Comparison of ENCODE assay signal across 8 mouse cellular contexts in genomic region chr15:89147024-89147423, GRCm38 (mm10). TPM values are rescaled to one million over a fixed set of nuclear protein-coding genes. Genes with fewer than 3 reads are reported as not detected.
DNase-seq lines count a peak whose midpoint lies in the region; ATAC-seq lines count a peak whose summit lies in the region.

No protein-coding gene starts in this region.

- intact Hi-C loops in heart, postnatal 36 days (cut with DNase I), result no loop called here

- ATAC-seq in lung, embryonic 15.5 days (ENCODE audit: borderline replicate concordance, extremely low read depth, low FRiP score, low TSS enrichment), result no peak
- no peak for ATAC-seq in limb, embryonic 12.5 days (ENCODE audit: insufficient number of reproducible peaks, insufficient read depth, low FRiP score, low TSS enrichment, low read depth)
- peak; percentile 53; the same call in 1 of the 2 replicates for ATAC-seq in neutrophil, adult 5-6 weeks (ENCODE audit: extremely low read depth, insufficient number of reproducible peaks, low FRiP score, poor library complexity, severe bottlenecking)
- no peak for ATAC-seq in megakaryocyte-erythroid progenitor cell, adult 5-6 weeks (replicated peaks; ENCODE audit: low FRiP score, low TSS enrichment, poor library complexity, severe bottlenecking)

- H3K27me3 ChIP-seq in lung, embryonic 15.5 days, result peaks cover 62% of the 10 kb centered on the region
- H3K27me3 ChIP-seq in limb, embryonic 12.5 days, result peaks cover 55% of the 10 kb centered on the region

- no peak overlapping the region for H3K9ac ChIP-seq in lung, embryonic 15.5 days
- H3K9ac ChIP-seq in limb, embryonic 12.5 days (replicated peaks), result no peak overlapping the region; the same call in 1 of the 2 replicates

- H3K9me3 ChIP-seq in lung, embryonic 15.5 days, result no peaks in the 10 kb centered on the region
- no peaks in the 10 kb centered on the region for H3K9me3 ChIP-seq in limb, embryonic 12.5 days

- peak overlapping the region; percentile 25; the same call in 1 of the 2 replicates for H3K4me3 ChIP-seq in lung, embryonic 15.5 days
- peak overlapping the region; percentile 34 for H3K4me3 ChIP-seq in limb, embryonic 12.5 days (replicated peaks)

- H3K27ac ChIP-seq in lung, embryonic 15.5 days, result no peak overlapping the region
- no peak overlapping the region for H3K27ac ChIP-seq in limb, embryonic 12.5 days

- DNase-seq in lung, postnatal 4 days, result no peak
- DNase-seq in cerebellum, postnatal 10 days, result peak; percentile 59 to 70
- DNase-seq in heart, postnatal 36 days, result peak; percentile 19 to 49
- DNase-seq in testis, postnatal 10 days (ENCODE audit: low spot score), result no peak

- 8% methylated on average over 16 of the region's 16 CpGs for WGBS in lung, embryonic 15.5 days
- 4% methylated on average over 15 of the region's 16 CpGs for WGBS in limb, embryonic 12.5 days

- H3K4me1 ChIP-seq in lung, embryonic 15.5 days, result peaks cover 42% of the 10 kb centered on the region
- H3K4me1 ChIP-seq in limb, embryonic 12.5 days (replicated peaks), result peaks cover 41% of the 10 kb centered on the region

- peak overlapping the region; percentile 51 for H3K4me2 ChIP-seq in lung, embryonic 15.5 days
- peak overlapping the region; percentile 98 for H3K4me2 ChIP-seq in limb, embryonic 12.5 days

- no peaks in the 10 kb centered on the region for H3K36me3 ChIP-seq in lung, embryonic 15.5 days
- H3K36me3 ChIP-seq in limb, embryonic 12.5 days, result no peaks in the 10 kb centered on the region; the same call in 1 of the 2 replicates

RNA-seq across cellular contexts. Expression of gene Mapk11, which starts 2.4 kb away (rescaled TPM):
- 10.0 and 12.6 TPM in 2 replicates for polyA plus RNA-seq in lung, embryonic 15.5 days (2015; fragmentation: Nextera tagmentation; extraction: Ambion mirVana)
- total RNA-seq in heart, postnatal 36 days (2021), result 1 to 10 TPM; 1.7 to 2.0 TPM
- 13.6 and 14.4 TPM in 2 replicates for polyA plus RNA-seq in limb, embryonic 12.5 days (2016; fragmentation: Nextera tagmentation; extraction: Ambion mirVana)
- total RNA-seq in neutrophil, adult 5-6 weeks (2017), result 47.4 and 48.7 TPM in 2 replicates
- 0.11 TPM in 1 of 2 replicates, not detected in the other for total RNA-seq in megakaryocyte-erythroid progenitor cell, adult 5-6 weeks (2014; fragmentation: Nextera tagmentation)
- 0.27 and 3.5 TPM in 2 replicates for total RNA-seq in megakaryocyte-erythroid progenitor cell, adult 5-6 weeks (2017)

RNA-seq across cellular contexts. Expression of gene Mapk12, which starts 6.5 kb away (rescaled TPM):
- 12.5 and 13.4 TPM in 2 replicates for polyA plus RNA-seq in lung, embryonic 15.5 days (2015; fragmentation: Nextera tagmentation; extraction: Ambion mirVana)
- total RNA-seq in heart, postnatal 36 days (2021), result 10 to 100 TPM; 21.5 to 23.7 TPM
- polyA plus RNA-seq in limb, embryonic 12.5 days (2016; fragmentation: Nextera tagmentation; extraction: Ambion mirVana), result 8.9 and 9.3 TPM in 2 replicates
- 6.9 and 9.0 TPM in 2 replicates for total RNA-seq in neutrophil, adult 5-6 weeks (2017)
- total RNA-seq in megakaryocyte-erythroid progenitor cell, adult 5-6 weeks (2014; fragmentation: Nextera tagmentation), result not detected in 2 replicates
- 2.1 TPM in 1 of 2 replicates, not detected in the other for total RNA-seq in megakaryocyte-erythroid progenitor cell, adult 5-6 weeks (2017)

RNA-seq across cellular contexts. Expression of gene Hdac10, which starts 18.5 kb away (rescaled TPM):
- polyA plus RNA-seq in lung, embryonic 15.5 days (2015; fragmentation: Nextera tagmentation; extraction: Ambion mirVana), result 21.7 and 24.3 TPM in 2 replicates
- total RNA-seq in heart, postnatal 36 days (2021), result 1 to 10 TPM; 7.1 to 7.4 TPM
- 15.0 and 15.2 TPM in 2 replicates for polyA plus RNA-seq in limb, embryonic 12.5 days (2016; fragmentation: Nextera tagmentation; extraction: Ambion mirVana)
- 53.8 and 58.4 TPM in 2 replicates for total RNA-seq in neutrophil, adult 5-6 weeks (2017)
- 25.6 and 32.8 TPM in 2 replicates for total RNA-seq in megakaryocyte-erythroid progenitor cell, adult 5-6 weeks (2014; fragmentation: Nextera tagmentation)
- total RNA-seq in megakaryocyte-erythroid progenitor cell, adult 5-6 weeks (2017), result 15.6 and 20.1 TPM in 2 replicates

RNA-seq across cellular contexts. Expression of gene Tubgcp6, which starts 24.1 kb away (rescaled TPM):
- polyA plus RNA-seq in lung, embryonic 15.5 days (2015; fragmentation: Nextera tagmentation; extraction: Ambion mirVana), result 14.5 and 15.4 TPM in 2 replicates
- total RNA-seq in heart, postnatal 36 days (2021), result 1 to 10 TPM; 8.6 to 8.8 TPM
- polyA plus RNA-seq in limb, embryonic 12.5 days (2016; fragmentation: Nextera tagmentation; extraction: Ambion mirVana), result 22.7 and 24.8 TPM in 2 replicates
- 47.3 and 49.6 TPM in 2 replicates for total RNA-seq in neutrophil, adult 5-6 weeks (2017)
- 34.1 and 39.1 TPM in 2 replicates for total RNA-seq in megakaryocyte-erythroid progenitor cell, adult 5-6 weeks (2014; fragmentation: Nextera tagmentation)
- 14.7 and 22.4 TPM in 2 replicates for total RNA-seq in megakaryocyte-erythroid progenitor cell, adult 5-6 weeks (2017)

RNA-seq across cellular contexts. Expression of gene Plxnb2, which starts 33.6 kb away (rescaled TPM):
- 123 and 128 TPM in 2 replicates for polyA plus RNA-seq in lung, embryonic 15.5 days (2015; fragmentation: Nextera tagmentation; extraction: Ambion mirVana)
- 100 to 1,000 TPM in 1 of 2 experiments, 10 to 100 TPM in 1; 92.4 to 100 TPM for total RNA-seq in heart, postnatal 36 days (2021)
- 157 and 170 TPM in 2 replicates for polyA plus RNA-seq in limb, embryonic 12.5 days (2016; fragmentation: Nextera tagmentation; extraction: Ambion mirVana)
- 15.7 and 18.9 TPM in 2 replicates for total RNA-seq in neutrophil, adult 5-6 weeks (2017)
- 2.3 and 3.6 TPM in 2 replicates for total RNA-seq in megakaryocyte-erythroid progenitor cell, adult 5-6 weeks (2014; fragmentation: Nextera tagmentation)
- total RNA-seq in megakaryocyte-erythroid progenitor cell, adult 5-6 weeks (2017), result 0.34 and 1.7 TPM in 2 replicates

Comparison
In these comparisons a context has a peak if more than half of its experiments do, and no peak if none do; other contexts are left out.
1. DNase-seq: peak in cerebellum, postnatal 10 days (2 of 2) and heart, postnatal 36 days (2 of 2); none in lung, postnatal 4 days (0 of 2) and testis, postnatal 10 days (single experiment).
2. RNA of gene Mapk11, which starts 2.4 kb away (total RNA-seq): 47.4 to 48.7 TPM in neutrophil, adult 5-6 weeks; 0.11 to 3.5 TPM in megakaryocyte-erythroid progenitor cell, adult 5-6 weeks and 1.7 to 2.0 TPM in heart, postnatal 36 days; every median in the first group is over 10 times any median in the second.